Mouse (Mus musculus): ENCODE measurements around the gene Olfr59.

The Olfr59 gene

GRCm38 (mm10) chr11:74283436-74283835 lies at the start of gene Olfr59:
Gene Olfr59, plus strand, starts transcription at chr11:74283736.
- no peak for DNase-seq (ENCODE audit: low read depth)

GRCm38 (mm10) chr11:74241201-74241600 lies 42.3 kb upstream of the Olfr59 start:
- no peak for DNase-seq (ENCODE audit: low read depth)

- no peak for DNase-seq (ENCODE audit: low read depth)
Measured at GRCm38 (mm10) chr11:74259508-74259907, 24.0 kb upstream of the Olfr59 start, which contains the start of gene Olfr406. Gene Olfr406, plus strand, starts transcription at chr11:74259808.

GRCm38 (mm10) chr11:74287256-74287655 lies 3.7 kb downstream of the Olfr59 start:
- no peak for DNase-seq (ENCODE audit: low read depth)

- DNase-seq (ENCODE audit: low read depth): no peak
Measured at GRCm38 (mm10) chr11:74326044-74326443, 42.5 kb downstream of the Olfr59 start.

- no peak for DNase-seq (ENCODE audit: low read depth)
Measured at GRCm38 (mm10) chr11:74328781-74329180, 45.2 kb downstream of the Olfr59 start.

GRCm38 (mm10) chr11:74337931-74338330 lies 54.4 kb downstream of the Olfr59 start, which contains the start of gene Olfr410:
Gene Olfr410, minus strand, starts transcription at chr11:74338031.
- DNase-seq (ENCODE audit: low read depth): no peak
